Mouse (Mus musculus) G1E (cell line): ENCODE data around the gene Bid. TPM values are rescaled to one million over a fixed set of nuclear protein-coding genes. Genes with fewer than 3 reads are reported as not detected.

Experiments
- ATAC-seq: 2 replicates; pipeline ENCODE4 v1.8.0; 2016; ENCODE audit warnings: mild to moderate bottlenecking; ENCODE audit not compliant: insufficient number of reproducible peaks, poor library complexity, low FRiP score, severe bottlenecking; ENCODE audit errors: extremely low read depth
- DNase-seq: peaks from one replicate; pipeline ENCODE4 v3.0.0; 2012; ENCODE audit warnings: low spot score
- H3K27me3 ChIP-seq: 2 replicates; pipeline ENCODE4 v1.6.1; 2012; ENCODE audit warnings: mild to moderate bottlenecking, low read length, inconsistent platforms; ENCODE audit not compliant: insufficient read depth
- H3K36me3 ChIP-seq: replicated peaks from 2 replicates; pipeline ENCODE3; 2012; ENCODE audit warnings: mild to moderate bottlenecking, inconsistent platforms
- H3K4me1 ChIP-seq: 2 replicates; pipeline ENCODE4 v1.6.1; 2012; ENCODE audit warnings: low read depth, low read length, inconsistent platforms, mixed read lengths; ENCODE audit not compliant: insufficient read depth
- H3K4me3 ChIP-seq: 2 replicates; pipeline ENCODE4 v1.5.1; 2012; ENCODE audit warnings: low read depth, mild to moderate bottlenecking, inconsistent platforms, low read length, moderate library complexity, mixed read lengths
- H3K9me3 ChIP-seq: replicated peaks from 2 replicates; pipeline ENCODE4 v1.6.1; 2012; ENCODE audit warnings: inconsistent platforms
- CTCF ChIP-seq: IDR thresholded peaks from 2 replicates; pipeline ENCODE4 v1.5.1; 2012; ENCODE audit warnings: low read depth, low read length, inconsistent platforms, mixed read lengths
- GATA1 ChIP-seq: IDR thresholded peaks from 2 replicates; pipeline ENCODE4 v1.6.1; 2012; ENCODE audit warnings: borderline replicate concordance, low read length, inconsistent platforms, mixed read lengths
- GATA2 ChIP-seq: IDR thresholded peaks from 2 replicates; pipeline ENCODE4 v1.6.1; 2012; ENCODE audit warnings: low read depth, low read length, inconsistent platforms, borderline replicate concordance
- POLR2AphosphoS5 ChIP-seq: IDR thresholded peaks from 2 replicates; pipeline ENCODE4 v1.6.1; 2012; ENCODE audit warnings: low read depth, low read length, inconsistent platforms; ENCODE audit not compliant: insufficient replicate concordance
- TAL1 ChIP-seq: conservative IDR thresholded peaks from 2 replicates; pipeline ENCODE4 v1.6.1; 2012; ENCODE audit warnings: low read depth, low read length, inconsistent platforms, mixed read lengths
- polyA plus RNA-seq: library from polyadenylated mRNA; stranded (reverse); fragments of >175 nt; gene quantifications from 2 replicates; pipeline ENCODE4 v1.2.3, GENCODE M21; 2012
- total RNA-seq, 2 experiments: library from RNA; stranded (forward) in 1 of 2; stranded (reverse) in 1 of 2; fragments of 200-1000 nt in 1 of 2; fragments of >200 nt in 1 of 2; fragmentation: Nextera tagmentation in 1 of 2; gene quantifications; 2 replicates each; pipeline ENCODE4 v1.2.3; 2014 to 2017

Bid gene
- total and polyA plus RNA-seq, 3 experiments = 34.1 to 64.3 (median 42.8) TPM

DNA sequence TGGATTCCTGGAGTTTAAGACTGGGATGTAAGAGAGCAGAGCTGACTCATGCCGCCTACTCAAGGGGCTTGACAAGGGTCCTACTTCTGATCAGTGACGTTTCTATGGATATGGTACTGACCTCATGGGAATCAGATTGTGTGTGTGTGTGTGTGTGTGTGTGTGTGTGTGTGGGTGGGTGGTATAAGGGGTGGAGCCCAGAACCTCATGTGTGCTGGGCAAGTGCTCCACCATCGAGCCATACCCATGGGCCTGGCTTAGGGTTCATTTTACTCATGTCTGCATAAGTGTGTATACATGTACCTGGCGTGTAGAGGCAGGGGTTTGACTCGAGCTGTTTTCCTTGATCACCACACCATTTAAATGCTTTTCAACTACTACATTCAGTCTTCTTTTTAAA is 27.3 kb upstream of the Bid start:
- no peak for TF ChIP-seq CTCF
- TF ChIP-seq POLR2AphosphoS5 = no peak
- no peak for TF ChIP-seq TAL1
- H3K4me3 ChIP-seq = no peak overlapping the region

DNA sequence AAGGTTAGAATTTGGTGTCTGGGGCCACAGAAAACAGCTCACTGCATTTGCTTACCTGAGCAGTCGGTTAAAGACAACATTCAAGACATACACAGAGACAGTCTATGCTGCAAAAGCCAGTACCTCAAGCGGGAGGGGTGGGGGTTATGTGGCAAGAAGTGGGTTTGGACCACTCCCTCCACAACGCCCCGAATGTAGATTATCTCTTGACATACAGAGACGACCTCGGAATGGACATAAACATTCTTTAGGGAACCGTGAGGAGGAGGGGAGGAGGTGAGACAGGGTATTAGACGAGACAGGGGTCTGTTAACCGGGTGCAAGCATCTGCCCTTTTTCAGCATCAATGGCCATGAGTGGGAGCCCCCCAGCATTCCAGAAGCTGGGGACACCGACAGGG is 26.9 kb upstream of the Bid start:
- Histone ChIP-seq H3K27me3 (no peaks in the 10 kb centered on the region), H3K4me1 (peaks cover 10% of the 10 kb centered on the region; the same call in 1 of the 2 replicates), H3K4me3 (no peak overlapping the region), H3K9me3 (no peaks in the 10 kb centered on the region), H3K36me3 (peaks cover 93% of the 10 kb centered on the region)
- ATAC-seq (no peak), DNase-seq (no peak)
- TF ChIP-seq GATA2 (no peak), TAL1 (no peak), POLR2AphosphoS5 (no peak), CTCF (no peak), GATA1 (no peak)

More for the DNA sequence above, 27.3 kb upstream of the Bid start:
- ATAC-seq (no peak), DNase-seq (no peak)
- H3K4me1 ChIP-seq = peaks cover 6% of the 10 kb centered on the region; the same call in 1 of the 2 replicates
- peaks cover 93% of the 10 kb centered on the region for H3K36me3 ChIP-seq
- no peaks in the 10 kb centered on the region for H3K9me3 ChIP-seq
- no peaks in the 10 kb centered on the region for H3K27me3 ChIP-seq

DNA sequence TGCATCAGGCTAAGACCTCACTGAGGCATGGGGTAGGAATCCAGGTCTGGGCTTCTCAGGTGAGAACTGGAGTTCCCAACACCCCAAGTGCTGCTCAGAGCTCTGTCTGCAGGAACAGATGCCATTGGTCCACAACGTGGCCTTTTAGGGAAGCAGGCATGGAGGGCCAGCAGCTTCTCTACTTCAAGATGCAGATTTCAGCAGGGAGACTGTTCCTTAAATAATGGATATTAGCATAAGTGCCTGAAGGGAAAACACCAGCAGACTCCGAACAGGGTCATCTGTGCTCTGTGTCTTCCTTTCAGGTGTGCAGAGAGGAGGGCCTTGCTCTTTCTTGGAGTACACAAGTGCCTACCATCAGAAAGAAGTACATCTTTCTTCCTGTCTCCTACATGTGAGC is 26.4 kb upstream of the Bid start:
- Histone ChIP-seq H3K36me3 (peaks cover 93% of the 10 kb centered on the region), H3K4me1 (peaks cover 15% of the 10 kb centered on the region), H3K27me3 (no peaks in the 10 kb centered on the region), H3K9me3 (no peaks in the 10 kb centered on the region), H3K4me3 (no peak overlapping the region)
- DNase-seq (no peak), ATAC-seq (no peak)
- TF ChIP-seq TAL1 = no peak
- no peak for TF ChIP-seq GATA2
- no peak for TF ChIP-seq POLR2AphosphoS5
- no peak for TF ChIP-seq GATA1
- no peak for TF ChIP-seq CTCF

DNA sequence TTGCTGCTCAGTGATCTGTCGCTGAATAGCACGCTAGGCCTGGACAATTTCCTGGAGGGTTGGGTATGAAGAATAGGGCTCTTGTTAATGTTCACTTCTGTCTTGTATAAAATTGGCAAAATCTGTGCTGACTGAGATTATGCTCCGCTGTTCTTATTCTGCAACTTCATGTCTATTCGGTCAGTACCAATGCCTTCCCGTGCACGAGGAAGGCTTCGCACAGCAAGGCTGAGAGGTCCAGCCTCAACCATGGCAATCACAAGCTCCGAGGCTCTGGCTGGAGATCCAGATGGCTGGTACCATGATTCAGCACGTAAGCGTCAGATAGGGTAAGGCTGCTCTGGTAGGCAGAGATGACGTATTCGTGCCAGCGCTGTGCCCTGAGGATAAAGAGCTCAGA is 24.9 kb upstream of the Bid start:
- no peak for ATAC-seq

DNA sequence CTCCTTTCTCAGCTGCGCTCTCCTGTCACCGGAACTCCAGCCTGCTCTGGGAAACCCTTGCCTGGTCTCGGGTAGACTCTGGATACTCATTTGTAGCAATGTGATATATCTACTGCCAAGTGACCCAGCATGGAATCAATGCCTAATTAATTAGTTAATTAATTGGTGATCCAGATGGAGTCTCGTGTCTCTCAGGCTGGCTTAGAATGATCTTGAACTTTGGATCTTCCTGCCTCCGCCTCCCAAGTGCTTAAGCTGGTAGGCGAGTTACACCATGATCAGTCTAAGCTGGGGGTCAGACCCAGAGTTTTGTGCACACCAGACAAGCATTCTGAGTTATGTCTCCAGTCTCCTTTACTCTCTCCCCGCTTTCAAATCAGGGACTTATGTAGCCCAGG is 24.4 kb upstream of the Bid start:
- no peaks in the 10 kb centered on the region for H3K27me3 ChIP-seq
- no peak overlapping the region for H3K4me3 ChIP-seq
- TF ChIP-seq TAL1 = no peak
- DNase-seq (no peak), ATAC-seq (no peak)
- peaks cover 24% of the 10 kb centered on the region for H3K4me1 ChIP-seq
- H3K36me3 ChIP-seq = peaks cover 91% of the 10 kb centered on the region
- no peaks in the 10 kb centered on the region for H3K9me3 ChIP-seq

More for the DNA sequence above, 24.9 kb upstream of the Bid start:
- no peaks in the 10 kb centered on the region for H3K9me3 ChIP-seq
- peaks cover 21% of the 10 kb centered on the region for H3K4me1 ChIP-seq
- DNase-seq = no peak
- no peak overlapping the region for H3K4me3 ChIP-seq
- TF ChIP-seq CTCF (no peak), GATA1 (no peak), GATA2 (no peak), TAL1 (no peak), POLR2AphosphoS5 (no peak)
- H3K36me3 ChIP-seq = peaks cover 91% of the 10 kb centered on the region
- no peaks in the 10 kb centered on the region for H3K27me3 ChIP-seq

DNA sequence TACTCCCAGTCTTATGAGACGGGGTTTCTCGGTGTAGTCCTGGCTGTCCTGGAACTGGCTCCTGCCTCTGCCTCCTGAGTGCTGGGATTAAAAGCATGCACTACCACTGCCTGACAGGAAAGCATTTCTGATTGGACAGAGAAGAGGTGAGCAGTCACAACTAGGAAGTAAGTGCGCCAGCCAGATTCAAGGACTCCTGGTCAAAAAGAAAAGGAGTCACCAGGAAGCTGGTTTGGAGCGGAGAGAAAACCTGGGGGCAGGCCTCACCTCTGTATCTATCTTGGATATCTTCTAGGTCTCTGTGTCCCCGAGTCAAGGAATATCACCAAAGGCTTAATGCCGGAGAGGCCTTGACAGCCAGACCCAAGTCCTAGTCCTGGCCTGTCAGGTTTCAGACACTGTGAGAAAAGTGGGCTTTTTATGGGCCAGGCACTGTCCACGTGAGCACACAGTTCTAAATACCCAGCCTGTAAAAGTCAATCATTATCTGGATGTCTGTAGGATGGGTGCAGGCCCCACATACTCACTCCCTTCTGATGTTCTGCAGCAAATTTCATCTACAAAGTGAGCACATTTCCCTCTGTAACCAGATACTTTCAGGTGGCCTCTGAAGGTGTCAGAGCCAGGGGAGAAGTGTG is 23.9 kb upstream of the Bid start:
- no peak for ATAC-seq
- no peak for DNase-seq
- no peak overlapping the region for H3K4me3 ChIP-seq
- peaks cover 91% of the 10 kb centered on the region for H3K36me3 ChIP-seq
- H3K4me1 ChIP-seq = peaks cover 26% of the 10 kb centered on the region
- H3K9me3 ChIP-seq = no peaks in the 10 kb centered on the region
- TF ChIP-seq GATA2 (no peak), POLR2AphosphoS5 (no peak), GATA1 (no peak), TAL1 (no peak), CTCF (no peak)
- no peaks in the 10 kb centered on the region for H3K27me3 ChIP-seq

DNA sequence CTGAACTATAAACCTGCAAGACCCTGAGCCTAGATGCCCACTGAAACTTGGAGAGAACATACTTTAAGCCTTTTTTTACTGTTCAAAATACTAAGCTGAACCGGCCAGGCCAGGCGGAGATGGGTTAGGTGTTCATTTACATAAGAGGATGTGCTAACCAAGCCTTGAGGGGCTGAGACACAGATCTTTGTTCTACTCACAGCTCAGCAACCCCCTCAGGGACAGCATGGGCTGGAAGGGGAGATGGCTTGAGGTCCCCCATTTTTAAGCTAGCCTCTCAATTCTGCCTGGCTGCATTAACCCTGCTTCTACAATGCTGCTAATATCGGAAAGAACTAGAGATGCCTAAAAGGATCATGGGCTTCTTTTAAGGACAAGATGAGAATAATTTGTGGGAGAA is 23.1 kb upstream of the Bid start:
- no peak for TF ChIP-seq GATA2
- no peak for TF ChIP-seq TAL1

More for the DNA sequence above, 23.1 kb upstream of the Bid start:
- ATAC-seq (no peak), DNase-seq (no peak)
- Histone ChIP-seq H3K27me3 (no peaks in the 10 kb centered on the region), H3K36me3 (peaks cover 91% of the 10 kb centered on the region), H3K4me3 (no peak overlapping the region), H3K4me1 (peaks cover 28% of the 10 kb centered on the region), H3K9me3 (no peaks in the 10 kb centered on the region)
